Mouse (Mus musculus) bone marrow macrophage, adult 2 months (primary cell): ENCODE data around the gene Nudt2.

Source experiments
- CTCF ChIP-seq: IDR thresholded peaks from 2 replicates; pipeline ENCODE4 v1.5.1; 2012; ENCODE audit warnings: low read depth, mild to moderate bottlenecking, low read length, moderate library complexity
- POLR2A ChIP-seq: IDR thresholded peaks from 2 replicates; pipeline ENCODE4 v1.6.1; 2012; ENCODE audit warnings: mild to moderate bottlenecking, low read depth, low read length, borderline replicate concordance

DNA sequence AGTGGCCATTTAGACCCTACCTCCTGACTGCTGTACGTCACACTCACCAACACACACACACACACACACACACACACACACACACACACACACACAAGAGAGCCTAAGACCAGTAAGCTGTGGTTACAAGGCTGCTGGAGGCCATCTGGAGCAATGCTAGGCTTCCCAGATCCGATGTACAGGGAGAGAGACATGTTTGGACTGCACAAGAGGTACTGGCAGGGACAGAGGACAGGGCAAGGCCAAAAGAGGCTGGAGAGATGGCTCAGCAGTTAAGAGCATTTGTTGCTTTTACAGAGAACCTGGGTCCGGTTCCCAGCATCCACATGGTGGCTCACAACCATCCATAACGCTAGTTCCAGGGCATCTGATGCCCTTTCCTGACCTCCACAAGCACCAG is 30.1 kb downstream of the Nudt2 start:
- TF ChIP-seq POLR2A: no peak
- no peak for TF ChIP-seq CTCF
